Mouse (Mus musculus) forebrain, embryonic 14.5 days (tissue): ENCODE measurements around the gene Sdha. TPM values are rescaled to one million over a fixed set of nuclear protein-coding genes. Genes with fewer than 3 reads are reported as not detected.

Experiments used
- ATAC-seq: fragments of 200-750 bp; cut with Nextera tagmentation; 2 replicates; pipeline ENCODE4 v1.8.0; 2017; ENCODE audit warnings: mild to moderate bottlenecking, moderate library complexity
- DNase-seq: peaks from one replicate; pipeline ENCODE4 v3.0.0-alpha.2; 2015; ENCODE audit warnings: low spot score
- H3K27ac ChIP-seq: fragments of 300-500 bp; sonication (generic); 2 replicates; pipeline ENCODE4 v1.5.1; 2014; ENCODE audit warnings: low read depth, mild to moderate bottlenecking, control low read depth, low read length, moderate library complexity
- H3K27me3 ChIP-seq: fragments of 300-500 bp; sonication (generic); replicated peaks from 2 replicates; pipeline ENCODE4 v1.6.1; 2014; ENCODE audit warnings: low read length, control low read depth, mixed read lengths; ENCODE audit not compliant: control insufficient read depth, insufficient read depth
- H3K36me3 ChIP-seq: fragments of 300-500 bp; sonication (generic); 2 replicates; pipeline ENCODE4 v1.6.1; 2014; ENCODE audit warnings: low read length, control low read depth; ENCODE audit not compliant: control insufficient read depth, insufficient read depth
- H3K4me1 ChIP-seq: fragments of 300-500 bp; sonication (generic); 2 replicates; pipeline ENCODE4 v1.6.1; 2014; ENCODE audit warnings: antibody characterized with exemption, low read length, control low read depth; ENCODE audit not compliant: control insufficient read depth, insufficient read depth
- H3K4me2 ChIP-seq: fragments of 300-500 bp; sonication (generic); 2 replicates; pipeline ENCODE4 v1.6.1; 2014; ENCODE audit warnings: mild to moderate bottlenecking, control low read depth, low read length
- H3K4me3 ChIP-seq: fragments of 300-500 bp; sonication (generic); 2 replicates; pipeline ENCODE4 v1.5.1; 2014; ENCODE audit warnings: low read depth, low read length, control low read depth
- H3K9ac ChIP-seq: fragments of 300-500 bp; sonication (generic); 2 replicates; pipeline ENCODE4 v1.6.1; 2014; ENCODE audit warnings: mild to moderate bottlenecking, low read length, control low read depth, moderate library complexity
- H3K9me3 ChIP-seq: fragments of 300-500 bp; sonication (generic); replicated peaks from 2 replicates; pipeline ENCODE4 v1.6.1; 2016; ENCODE audit warnings: low read length, control low read depth, mixed read lengths; ENCODE audit not compliant: control insufficient read depth
- WGBS: fragments of 180-500 bp; shearing (Covaris S2); extraction: QIAGEN DNeasy Blood & Tissue Kit; methylation state at CpG from one replicate; pipeline ENCODE4 v1.1.7; 2014; 5-methylcytosine and 5-hydroxymethylcytosine counted together
- polyA plus RNA-seq: library from polyadenylated mRNA; unstranded; fragments of >200 nt; fragmentation: Nextera tagmentation; extraction: Ambion mirVana; gene quantifications from 2 replicates; pipeline ENCODE4 v1.2.1, GENCODE M21; 2014

Gene Sdha
- polyA plus RNA-seq, 1 experiment from 2014 or later = 167 TPM

- no peak overlapping the region for H3K4me2 ChIP-seq
- H3K27me3 ChIP-seq = no peaks in the 10 kb centered on the region
- no peaks in the 10 kb centered on the region for H3K9me3 ChIP-seq
- WGBS = 92% methylated on average over 13 of the region's 13 CpGs
- H3K36me3 ChIP-seq = peaks cover 29% of the 10 kb centered on the region
- H3K4me3 ChIP-seq = no peak overlapping the region
- H3K9ac ChIP-seq = no peak overlapping the region
- 0 out of 2 replicates have a peak, but pooled peaks have one; percentile 19 for ATAC-seq
- DNase-seq = no peak
- no peak overlapping the region for H3K27ac ChIP-seq
- H3K4me1 ChIP-seq = no peaks in the 10 kb centered on the region
Measured at GRCm38 (mm10) chr13:74363176-74363858, 13.2 kb upstream of the Sdha start.

GRCm38 (mm10) chr13:74362218-74362617 lies 12.1 kb upstream of the Sdha start:
- no peak for DNase-seq
- WGBS = 72% methylated on average over 2 of the region's 2 CpGs
- ATAC-seq = no peak
- Histone ChIP-seq H3K36me3 (peaks cover 37% of the 10 kb centered on the region), H3K4me1 (no peaks in the 10 kb centered on the region), H3K27me3 (no peaks in the 10 kb centered on the region), H3K4me3 (no peak overlapping the region), H3K4me2 (no peak overlapping the region), H3K9ac (no peak overlapping the region), H3K27ac (no peak overlapping the region), H3K9me3 (no peaks in the 10 kb centered on the region)

DNA sequence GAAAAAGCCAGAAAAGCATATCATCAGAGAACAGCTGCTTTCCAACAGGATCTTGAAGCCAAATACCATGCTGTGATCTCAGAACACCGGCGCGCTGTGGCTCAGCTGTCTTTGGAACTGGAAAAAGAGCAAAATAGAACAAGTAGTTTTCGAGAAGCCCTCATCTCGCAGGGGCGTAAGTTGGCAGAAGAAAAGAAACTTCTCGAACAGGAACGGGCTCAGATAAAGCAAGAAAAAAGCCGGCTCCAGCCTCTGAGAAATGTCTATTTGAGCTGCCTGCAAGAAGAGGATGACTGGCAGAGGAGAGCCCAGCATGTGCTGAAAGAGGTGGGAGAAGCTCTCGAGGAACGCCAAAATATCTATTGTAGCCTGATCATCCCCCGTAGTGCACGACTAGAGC lies 6.4 kb upstream of the Sdha start:
- Histone ChIP-seq H3K4me3 (no peak overlapping the region), H3K36me3 (peaks cover 53% of the 10 kb centered on the region), H3K27ac (no peak overlapping the region), H3K4me2 (no peak overlapping the region), H3K9me3 (no peaks in the 10 kb centered on the region), H3K27me3 (no peaks in the 10 kb centered on the region), H3K4me1 (no peaks in the 10 kb centered on the region), H3K9ac (no peak overlapping the region)
- DNase-seq = no peak
- 96% methylated on average over 13 of the region's 13 CpGs for WGBS
- no peak for ATAC-seq

DNA sequence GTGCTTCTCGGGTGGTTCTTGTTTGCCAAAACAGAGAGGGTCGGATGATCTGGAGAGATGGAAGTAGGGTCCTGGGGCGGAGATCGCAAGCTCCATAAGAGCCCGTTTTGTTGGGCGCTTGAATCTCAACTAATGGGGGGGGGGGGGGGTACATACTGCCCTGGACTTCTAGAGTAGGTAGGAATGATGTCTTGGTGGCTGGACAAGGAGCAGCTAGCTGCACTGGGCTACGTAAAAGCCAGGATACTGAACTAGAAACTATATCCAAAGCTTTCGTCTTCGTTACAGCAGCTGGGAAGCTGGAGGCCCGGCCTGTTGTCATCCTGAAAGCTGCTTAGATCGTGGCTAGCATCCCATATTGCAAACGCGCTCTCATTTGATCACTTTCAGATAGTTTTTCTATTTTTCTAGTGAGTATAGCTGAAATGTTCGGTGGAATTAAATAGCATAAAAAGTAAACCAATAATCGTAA lies 391 bp upstream of the Sdha start:
- Histone ChIP-seq H3K4me3 (peak overlapping the region; percentile 74), H3K27me3 (no peaks in the 10 kb centered on the region), H3K4me2 (peak overlapping the region; percentile 70), H3K4me1 (peaks cover 7% of the 10 kb centered on the region; the same call in 1 of the 2 replicates), H3K36me3 (0 out of 2 replicates have a peak, but pooled peaks cover 9% of the 10 kb centered on the region), H3K9ac (peak overlapping the region; percentile 86), H3K9me3 (no peaks in the 10 kb centered on the region), H3K27ac (peak overlapping the region; percentile 52; the same call in 1 of the 2 replicates)
- ATAC-seq = no peak
- peak; percentile 45 for DNase-seq
- 2% methylated on average over 15 of the region's 15 CpGs for WGBS

DNA sequence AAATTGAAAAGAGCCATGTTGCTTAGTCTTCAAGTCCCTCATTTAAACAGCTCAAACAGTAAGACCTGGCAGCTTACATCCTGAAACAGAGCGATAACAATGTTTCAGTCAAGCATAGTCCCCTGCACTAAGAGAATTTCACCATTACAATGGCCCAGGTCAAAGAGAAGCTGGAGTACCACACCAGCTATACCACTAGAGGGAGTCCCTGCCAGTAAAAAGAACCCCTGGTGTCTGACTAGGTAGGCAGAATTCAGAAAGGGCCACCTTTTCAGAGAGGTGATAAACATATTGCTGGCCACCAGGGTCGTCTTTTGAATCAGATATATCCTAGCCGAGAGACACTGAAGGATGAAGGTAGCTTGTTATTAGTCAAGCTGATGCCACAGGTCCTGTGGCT lies 9.0 kb downstream of the Sdha start:
- H3K9me3 ChIP-seq = no peaks in the 10 kb centered on the region
- no peak overlapping the region for H3K4me2 ChIP-seq
- DNase-seq (peak; percentile 59), ATAC-seq (peak; percentile 52; the same call in 1 of the 2 replicates)
- H3K9ac ChIP-seq = no peak overlapping the region
- WGBS = 58% methylated on average over 3 of the region's 3 CpGs
- H3K36me3 ChIP-seq = peaks cover 70% of the 10 kb centered on the region
- H3K4me1 ChIP-seq = no peaks in the 10 kb centered on the region
- H3K27ac ChIP-seq = no peak overlapping the region
- no peaks in the 10 kb centered on the region for H3K27me3 ChIP-seq
- H3K4me3 ChIP-seq = no peak overlapping the region

DNA sequence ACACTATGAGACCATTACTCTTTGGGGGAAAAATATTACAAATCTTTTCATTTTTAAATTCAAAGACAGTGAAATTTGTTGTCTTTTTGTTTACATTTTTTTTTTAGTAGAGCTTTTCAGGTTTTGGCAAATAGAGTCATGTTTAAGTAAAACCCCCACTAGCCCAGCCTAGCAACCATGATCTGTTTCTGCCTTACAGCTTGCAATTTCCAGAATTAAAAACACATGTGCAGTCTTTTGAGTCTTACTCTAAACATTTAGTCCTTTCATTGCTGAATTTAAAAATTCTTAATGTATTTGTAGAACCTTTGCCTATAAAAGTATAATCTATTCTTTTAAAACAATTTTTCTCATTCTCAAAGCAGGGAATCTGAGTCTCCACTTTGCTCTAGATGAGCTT lies 20.8 kb downstream of the Sdha start:
- Histone ChIP-seq H3K27ac (no peak overlapping the region), H3K36me3 (peaks cover 75% of the 10 kb centered on the region), H3K4me2 (no peak overlapping the region), H3K9ac (no peak overlapping the region), H3K4me3 (no peak overlapping the region), H3K27me3 (no peaks in the 10 kb centered on the region), H3K4me1 (no peaks in the 10 kb centered on the region), H3K9me3 (no peaks in the 10 kb centered on the region)
- DNase-seq = no peak
- no peak for ATAC-seq

GRCm38 (mm10) chr13:74317170-74317849 lies 32.8 kb downstream of the Sdha start, which contains the start of gene Pdcd6:
Gene Pdcd6, minus strand, starts transcription at chr13:74317580.
- H3K27ac ChIP-seq = peak within 1 kb of the TSS; percentile 39; the same call in 1 of the 2 replicates
- no peaks in the 10 kb centered on the region for H3K27me3 ChIP-seq
- H3K4me2 ChIP-seq = peak within 1 kb of the TSS; percentile 88
- peak within 1 kb of the TSS; percentile 85 for H3K9ac ChIP-seq
- peaks cover 7% of the 10 kb centered on the region for H3K4me1 ChIP-seq
- peak; percentile 96 for DNase-seq
- H3K36me3 ChIP-seq = peaks cover 22% of the 10 kb centered on the region
- peak within 1 kb of the TSS; percentile 87 for H3K4me3 ChIP-seq
- H3K9me3 ChIP-seq = no peaks in the 10 kb centered on the region
- under 1% methylated on average over 36 of the region's 36 CpGs for WGBS
- ATAC-seq = peak; percentile 98

GRCm38 (mm10) chr13:74316789-74317169 lies 33.3 kb downstream of the Sdha start:
- H3K27ac ChIP-seq = peak overlapping the region; percentile 39; the same call in 1 of the 2 replicates
- 3% methylated on average over 15 of the region's 15 CpGs for whole genome bisulfite sequencing
- peaks cover 7% of the 10 kb centered on the region for H3K4me1 ChIP-seq
- H3K4me2 ChIP-seq = peak overlapping the region; percentile 88
- peaks cover 17% of the 10 kb centered on the region for H3K36me3 ChIP-seq
- H3K27me3 ChIP-seq = no peaks in the 10 kb centered on the region
- H3K4me3 ChIP-seq = peak overlapping the region; percentile 87
- DNase-seq = no peak
- H3K9me3 ChIP-seq = no peaks in the 10 kb centered on the region
- H3K9ac ChIP-seq = peak overlapping the region; percentile 85
- ATAC-seq = no peak

GRCm38 (mm10) chr13:74316386-74316785 lies 33.7 kb downstream of the Sdha start:
- H3K9me3 ChIP-seq = no peaks in the 10 kb centered on the region
- peaks cover 7% of the 10 kb centered on the region for H3K4me1 ChIP-seq
- no peaks in the 10 kb centered on the region for H3K27me3 ChIP-seq
- no peak overlapping the region for H3K27ac ChIP-seq
- ATAC-seq (no peak), DNase-seq (no peak)
- H3K4me3 ChIP-seq = peak overlapping the region; percentile 87
- H3K36me3 ChIP-seq = peaks cover 13% of the 10 kb centered on the region
- H3K4me2 ChIP-seq = peak overlapping the region; percentile 88
- 26% methylated on average over 4 of the region's 4 CpGs for WGBS
- H3K9ac ChIP-seq = peak overlapping the region; percentile 85
